Mouse (Mus musculus) limb, embryonic 14.5 days (tissue): Measurements from ENCODE around the gene Nrf1. TPM values are rescaled to one million over a fixed set of nuclear protein-coding genes. Genes with fewer than 3 reads are reported as not detected.
A peak's percentile ranks its signal among the peaks of the same experiment; 100 is the strongest.

ENCODE experiments used
- ATAC-seq: fragments of 200-750 bp; cut with Nextera tagmentation; 2 replicates; pipeline ENCODE4 v1.8.0; 2017; ENCODE audit warnings: low read depth, moderate number of reproducible peaks, moderate TSS enrichment; ENCODE audit not compliant: low FRiP score
- DNase-seq: peaks from one replicate; pipeline ENCODE4 v3.0.0-alpha.2; 2015; ENCODE audit warnings: low spot score
- H3K27ac ChIP-seq: fragments of 300-500 bp; sonication (generic); replicated peaks from 2 replicates; pipeline ENCODE4 v1.5.1; 2014; ENCODE audit warnings: low read depth, mild to moderate bottlenecking, low read length, moderate library complexity, mixed read lengths
- H3K27me3 ChIP-seq: fragments of 300-500 bp; sonication (generic); 2 replicates; pipeline ENCODE4 v1.6.1; 2014; ENCODE audit warnings: low read length, mixed read lengths; ENCODE audit not compliant: control insufficient read depth, insufficient read depth
- H3K36me3 ChIP-seq: fragments of 300-500 bp; sonication (generic); 2 replicates; pipeline ENCODE4 v1.6.1; 2014; ENCODE audit warnings: mild to moderate bottlenecking, low read length, moderate library complexity, mixed read lengths; ENCODE audit not compliant: control insufficient read depth, insufficient read depth
- H3K4me1 ChIP-seq: fragments of 300-500 bp; sonication (generic); 2 replicates; pipeline ENCODE4 v1.6.1; 2014; ENCODE audit warnings: antibody characterized with exemption, low read length, mixed read lengths; ENCODE audit not compliant: control insufficient read depth, insufficient read depth
- H3K4me2 ChIP-seq: fragments of 300-500 bp; sonication (generic); replicated peaks from 2 replicates; pipeline ENCODE4 v1.6.1; 2014; ENCODE audit warnings: low read depth, mild to moderate bottlenecking, low read length, moderate library complexity; ENCODE audit not compliant: severe bottlenecking
- H3K4me3 ChIP-seq: fragments of 300-500 bp; sonication (generic); replicated peaks from 2 replicates; pipeline ENCODE4 v1.5.1; 2014; ENCODE audit warnings: low read length
- H3K9ac ChIP-seq: fragments of 300-500 bp; sonication (generic); 2 replicates; pipeline ENCODE4 v1.6.1; 2014; ENCODE audit warnings: mild to moderate bottlenecking, low read depth, low read length, moderate library complexity; ENCODE audit not compliant: severe bottlenecking
- H3K9me3 ChIP-seq: fragments of 300-500 bp; sonication (generic); 2 replicates; pipeline ENCODE4 v1.6.1; 2016; ENCODE audit warnings: low read length; ENCODE audit not compliant: control insufficient read depth
- POLR2A ChIP-seq: fragments of 200-500 bp; IDR thresholded peaks from 2 replicates; pipeline ENCODE4 v1.8.0; 2012; ENCODE audit warnings: inconsistent platforms, mild to moderate bottlenecking, moderate library complexity, borderline replicate concordance; ENCODE audit not compliant: insufficient read depth, insufficient read length; ENCODE audit errors: extremely low read depth
- WGBS: fragments of 180-500 bp; shearing (Covaris S2); extraction: QIAGEN DNeasy Blood & Tissue Kit; methylation state at CpG from one replicate; pipeline ENCODE4 v1.1.7; 2014; 5-methylcytosine and 5-hydroxymethylcytosine counted together
- polyA plus RNA-seq, 2 experiments: library from polyadenylated mRNA; depleted of rRNA in 1 of 2; stranded (reverse) in 1 of 2; unstranded in 1 of 2; fragments of >200 nt; fragmentation: Nextera tagmentation in 1 of 2; extraction: Ambion mirVana in 1 of 2; gene quantifications; 2 replicates each; pipeline versions ENCODE4 v1.2.1 to v1.2.3; 2012 to 2014

Gene Nrf1
- polyA plus RNA-seq (2012; rRNA removed) (70.7 and 83.8 TPM in 2 replicates), polyA plus RNA-seq (2014; fragmentation: Nextera tagmentation; extraction: Ambion mirVana) (47.7 and 60.6 TPM in 2 replicates)

- Histone ChIP-seq H3K4me3 (peak within 1 kb of the TSS; percentile 98), H3K4me1 (peaks cover 5% of the 10 kb centered on the region), H3K27me3 (no peaks in the 10 kb centered on the region), H3K36me3 (0 out of 2 replicates have a peak, but pooled peaks cover 3% of the 10 kb centered on the region), H3K27ac (peak within 1 kb of the TSS; percentile 100), H3K9me3 (no peaks in the 10 kb centered on the region), H3K9ac (peak within 1 kb of the TSS; percentile 100), H3K4me2 (peak within 1 kb of the TSS; percentile 70)
- WGBS: under 1% methylated on average over 33 of the region's 78 CpGs
- peak; percentile 85 for TF ChIP-seq POLR2A
- ATAC-seq (peak; percentile 94), DNase-seq (peak; percentile 90)
Measured at GRCm38 (mm10) chr6:30047271-30048162, at the start of gene Nrf1. Gene Nrf1 (plus strand): TSS chr6:30047988.

GRCm38 (mm10) chr6:29998140-29998539 is 49.6 kb upstream of the Nrf1 start:
- no peak for TF ChIP-seq POLR2A
- no peaks in the 10 kb centered on the region for H3K27me3 ChIP-seq
- DNase-seq: no peak
- no peak overlapping the region for H3K27ac ChIP-seq
- no peaks in the 10 kb centered on the region for H3K9me3 ChIP-seq
- H3K4me3 ChIP-seq: no peak overlapping the region
- ATAC-seq: no peak
- H3K4me2 ChIP-seq: no peak overlapping the region
- H3K9ac ChIP-seq: no peak overlapping the region
- WGBS: 60% methylated on average over 9 of the region's 9 CpGs
- H3K36me3 ChIP-seq: no peaks in the 10 kb centered on the region
- 0 out of 2 replicates have a peak, but pooled peaks cover 3% of the 10 kb centered on the region for H3K4me1 ChIP-seq

GRCm38 (mm10) chr6:29998771-29999170 is 49.0 kb upstream of the Nrf1 start:
- Histone ChIP-seq H3K4me2 (no peak overlapping the region), H3K4me1 (0 out of 2 replicates have a peak, but pooled peaks cover 3% of the 10 kb centered on the region), H3K4me3 (no peak overlapping the region), H3K36me3 (no peaks in the 10 kb centered on the region), H3K9ac (no peak overlapping the region), H3K9me3 (no peaks in the 10 kb centered on the region), H3K27me3 (no peaks in the 10 kb centered on the region), H3K27ac (no peak overlapping the region)
- DNase-seq: no peak
- 50% methylated on average over 4 of the region's 4 CpGs for WGBS
- no peak for TF ChIP-seq POLR2A
- no peak for ATAC-seq

- no peak overlapping the region for H3K4me3 ChIP-seq
- no peaks in the 10 kb centered on the region for H3K27me3 ChIP-seq
- H3K27ac ChIP-seq: no peak overlapping the region
- no peak for TF ChIP-seq POLR2A
- H3K36me3 ChIP-seq: no peaks in the 10 kb centered on the region
- H3K9ac ChIP-seq: no peak overlapping the region
- no peaks in the 10 kb centered on the region for H3K4me1 ChIP-seq
- no peaks in the 10 kb centered on the region for H3K9me3 ChIP-seq
- DNase-seq (no peak), ATAC-seq (no peak)
- no peak overlapping the region for H3K4me2 ChIP-seq
- WGBS: 75% methylated on average over 9 of the region's 9 CpGs
Measured at GRCm38 (mm10) chr6:30002628-30003027, 45.2 kb upstream of the Nrf1 start.

- ATAC-seq (no peak), DNase-seq (no peak)
- Histone ChIP-seq H3K27me3 (no peaks in the 10 kb centered on the region), H3K36me3 (no peaks in the 10 kb centered on the region), H3K4me2 (no peak overlapping the region), H3K4me1 (0 out of 2 replicates have a peak, but pooled peaks cover 7% of the 10 kb centered on the region), H3K9me3 (no peaks in the 10 kb centered on the region), H3K4me3 (no peak overlapping the region), H3K27ac (no peak overlapping the region), H3K9ac (no peak overlapping the region)
- 88% methylated on average over 1 of the region's 1 CpGs for WGBS
- TF ChIP-seq POLR2A: no peak
Measured at GRCm38 (mm10) chr6:30005851-30006250, 41.9 kb upstream of the Nrf1 start.
